18 mouse cellular contexts compared by ENCODE assay signal in genomic region chr4:123078231-123078630, GRCm38 (mm10). TPM values are rescaled to one million over a fixed set of nuclear protein-coding genes. Genes with fewer than 3 reads are reported as not detected.
"Had no signal": no experiment of that assay in that cellular context is flagged by ENCODE, and none has a peak within 500 bp of the region (broad histone marks: within the 10 kb centered on the region; RNA-seq: fewer than 3 reads in every experiment).

No protein-coding gene starts in this region.

- H3K27me3 ChIP-seq: limb, embryonic 13.5 days had no signal

- H3K4me2 ChIP-seq: limb, embryonic 13.5 days; liver, embryonic 15.5 days; lung, embryonic 15.5 days had no signal

- H3K9ac ChIP-seq: limb, embryonic 13.5 days; liver, embryonic 15.5 days; lung, embryonic 15.5 days had no signal

- H3K4me3 ChIP-seq: limb, embryonic 13.5 days; liver, embryonic 15.5 days; lung, embryonic 15.5 days had no signal

- DNase-seq: kidney, adult 11 months; kidney, adult 9 months; kidney, postnatal 36 days; layer of hippocampus, adult 9-11 months; left cerebral cortex, postnatal 4 days; lung, postnatal 14 days; midbrain, embryonic 14.5 days; right cerebral cortex, adult 18-20 months; right cerebral cortex, postnatal 25 days; thymus, adult 18-20 months; thymus, postnatal 14 days had no signal

- H3K27ac ChIP-seq: kidney, postnatal 0 days; limb, embryonic 13.5 days; liver, embryonic 15.5 days; lung, embryonic 15.5 days; macrophage had no signal

- H3K9me3 ChIP-seq: liver, embryonic 15.5 days; lung, embryonic 15.5 days had no signal

- H3K4me1 ChIP-seq: liver, embryonic 15.5 days; lung, embryonic 15.5 days had no signal

- H3K36me3 ChIP-seq: limb, embryonic 13.5 days; liver, embryonic 15.5 days; lung, embryonic 15.5 days had no signal

RNA-seq across cellular contexts. Expression of gene Bmp8b, which starts 26.7 kb away (rescaled TPM):
- total RNA-seq: layer of hippocampus, adult 18-20 months had no signal
- polyA plus RNA-seq: macrophage had no signal

RNA-seq across cellular contexts. Expression of gene Oxct2b, which starts 37.8 kb away (rescaled TPM):
- total RNA-seq: layer of hippocampus, adult 18-20 months had no signal
- polyA plus RNA-seq: liver, embryonic 15.5 days; lung, embryonic 15.5 days; macrophage; stomach, embryonic 14.5 days had no signal
